Mouse (Mus musculus) gastrocnemius, adult 18-20 months (tissue): ENCODE results near the gene Zfp366. TPM values are rescaled to one million over a fixed set of nuclear protein-coding genes. Genes with fewer than 3 reads are reported as not detected.

Source experiments
- DNase-seq: peaks from one replicate; pipeline ENCODE4 v3.0.0; 2021; ENCODE audit warnings: low spot score
- total RNA-seq, 2 experiments: library from RNA; stranded (reverse); gene quantifications; 2 replicates each; pipeline ENCODE4 v1.2.3; 2021

The Zfp366 gene
- total RNA-seq, 2 experiments from 2014 or later = 3.8 to 3.9 TPM

DNA sequence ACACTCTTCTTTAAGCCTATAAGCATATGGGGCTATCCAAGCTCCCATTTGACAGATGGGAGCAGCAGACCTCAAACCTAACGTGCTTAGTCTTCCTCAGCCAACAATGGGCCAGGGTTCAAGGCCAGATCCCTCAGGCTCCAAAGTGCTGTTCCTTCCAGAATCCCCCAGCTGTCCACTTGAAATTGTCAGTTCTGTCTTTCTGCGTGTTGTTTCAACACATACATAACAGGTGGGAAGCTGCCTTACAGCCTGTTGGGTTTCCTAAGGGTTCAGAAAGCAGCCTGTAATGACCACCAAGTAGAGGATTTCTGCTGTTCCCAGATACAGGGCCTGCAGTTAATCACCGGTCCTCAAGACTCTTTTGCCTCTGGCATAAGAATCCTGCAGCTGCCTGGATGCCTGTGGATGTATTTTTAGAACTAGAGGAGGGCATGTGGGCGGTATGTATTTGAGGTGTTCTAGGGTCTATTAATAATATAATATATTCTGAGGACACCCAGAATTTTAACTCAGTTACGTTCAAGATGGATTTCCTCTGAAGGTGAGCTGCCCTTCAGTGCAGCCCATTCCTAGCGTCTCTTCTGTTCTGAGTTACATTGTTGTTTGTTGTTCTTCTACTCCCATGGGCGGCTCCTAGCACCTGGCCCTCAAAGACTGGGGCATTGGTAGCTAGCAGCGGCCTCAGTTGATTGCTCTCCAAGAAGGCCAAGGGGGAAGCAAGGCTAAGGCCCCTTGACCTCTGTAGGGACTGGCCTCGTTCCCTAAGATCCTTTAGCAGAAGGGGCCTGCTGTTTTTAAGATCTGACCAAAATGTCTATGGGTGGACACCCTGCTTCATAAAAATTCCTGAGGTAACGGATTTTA is 41.0 kb downstream of the Zfp366 start:
- DNase-seq = no peak

DNA sequence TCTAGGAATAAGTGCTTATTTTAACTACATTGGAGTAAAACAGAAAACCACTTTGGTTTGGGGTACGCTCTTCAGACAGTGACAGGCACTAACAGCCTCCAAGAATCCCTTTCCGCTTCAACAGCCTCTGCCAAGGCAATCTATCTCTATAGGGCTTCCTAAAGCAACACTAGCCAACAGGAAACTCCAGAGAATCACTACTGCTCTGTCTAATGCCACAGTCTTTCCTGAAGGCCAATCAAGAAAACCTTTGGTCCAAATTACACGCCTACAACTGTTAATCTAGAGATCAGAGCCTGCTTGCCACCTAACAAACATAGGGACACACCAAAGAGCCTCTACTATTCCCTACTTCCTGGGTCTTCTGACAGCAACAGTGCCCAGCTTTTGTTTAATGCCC is 42.2 kb downstream of the Zfp366 start:
- no peak for DNase-seq

DNA sequence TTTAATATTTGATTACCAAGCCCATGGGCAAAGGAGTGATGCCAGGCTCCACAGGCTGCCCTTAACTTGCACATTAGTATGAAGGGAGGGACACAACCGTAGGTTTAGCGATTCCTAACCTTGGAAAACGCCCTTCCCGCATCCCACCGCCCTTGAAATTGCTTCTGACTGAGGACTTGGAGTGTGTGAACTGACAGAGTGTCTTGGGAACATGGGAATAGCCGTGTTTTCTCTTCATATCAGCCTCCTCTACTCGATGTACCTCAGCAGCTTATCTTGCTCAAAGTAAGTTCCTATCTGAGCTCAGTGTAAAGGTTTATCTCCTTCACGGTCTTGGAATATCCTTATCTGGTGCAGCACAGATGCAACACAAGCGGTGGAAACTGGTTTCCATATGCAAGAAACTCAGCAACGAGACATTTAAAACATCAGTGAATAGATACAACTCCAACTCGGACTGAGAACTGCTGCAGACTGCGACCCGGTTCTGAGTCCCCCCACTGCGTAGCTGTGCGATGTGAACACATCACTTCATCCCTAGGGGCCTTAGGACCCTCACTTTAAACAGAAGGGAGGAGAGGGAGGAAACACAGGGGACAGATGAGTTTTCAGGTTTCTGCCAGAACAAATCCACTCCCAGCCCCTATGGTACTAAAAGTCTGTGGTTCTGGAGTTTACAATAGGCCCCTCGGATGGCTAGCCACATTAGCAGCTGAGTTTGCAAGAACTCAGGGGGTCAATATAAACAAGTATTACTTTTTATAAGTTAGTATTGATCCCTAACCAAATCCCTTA is 43.0 kb downstream of the Zfp366 start:
- DNase-seq = no peak

DNA sequence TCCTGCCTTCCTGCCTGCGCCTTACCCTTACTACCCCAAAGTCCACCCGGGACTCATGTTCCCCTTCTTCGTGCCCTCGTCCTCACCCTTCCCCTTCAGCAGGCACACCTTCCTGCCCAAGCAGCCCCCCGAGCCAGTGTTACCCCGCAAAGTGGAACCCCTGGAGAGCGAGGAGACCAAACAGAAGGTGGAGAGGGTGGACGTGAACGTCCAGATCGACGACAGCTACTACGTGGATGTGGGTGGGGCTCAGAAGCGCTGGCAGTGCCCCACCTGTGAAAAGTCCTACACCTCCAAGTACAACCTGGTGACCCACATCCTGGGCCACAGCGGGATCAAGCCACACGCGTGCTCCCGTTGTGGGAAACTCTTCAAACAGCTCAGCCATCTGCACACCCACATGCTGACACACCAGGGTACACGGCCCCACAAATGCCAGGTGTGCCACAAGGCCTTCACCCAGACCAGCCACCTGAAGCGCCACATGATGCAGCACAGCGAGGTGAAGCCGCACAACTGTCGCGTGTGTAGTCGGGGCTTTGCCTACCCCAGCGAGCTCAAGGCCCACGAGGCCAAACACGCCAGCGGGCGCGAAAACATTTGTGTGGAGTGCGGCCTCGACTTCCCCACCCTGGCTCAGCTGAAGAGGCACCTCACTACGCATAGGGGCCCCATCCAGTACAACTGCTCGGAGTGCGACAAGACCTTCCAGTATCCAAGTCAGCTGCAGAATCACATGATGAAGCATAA is 44.4 kb downstream of the Zfp366 start:
- no peak for DNase-seq

DNA sequence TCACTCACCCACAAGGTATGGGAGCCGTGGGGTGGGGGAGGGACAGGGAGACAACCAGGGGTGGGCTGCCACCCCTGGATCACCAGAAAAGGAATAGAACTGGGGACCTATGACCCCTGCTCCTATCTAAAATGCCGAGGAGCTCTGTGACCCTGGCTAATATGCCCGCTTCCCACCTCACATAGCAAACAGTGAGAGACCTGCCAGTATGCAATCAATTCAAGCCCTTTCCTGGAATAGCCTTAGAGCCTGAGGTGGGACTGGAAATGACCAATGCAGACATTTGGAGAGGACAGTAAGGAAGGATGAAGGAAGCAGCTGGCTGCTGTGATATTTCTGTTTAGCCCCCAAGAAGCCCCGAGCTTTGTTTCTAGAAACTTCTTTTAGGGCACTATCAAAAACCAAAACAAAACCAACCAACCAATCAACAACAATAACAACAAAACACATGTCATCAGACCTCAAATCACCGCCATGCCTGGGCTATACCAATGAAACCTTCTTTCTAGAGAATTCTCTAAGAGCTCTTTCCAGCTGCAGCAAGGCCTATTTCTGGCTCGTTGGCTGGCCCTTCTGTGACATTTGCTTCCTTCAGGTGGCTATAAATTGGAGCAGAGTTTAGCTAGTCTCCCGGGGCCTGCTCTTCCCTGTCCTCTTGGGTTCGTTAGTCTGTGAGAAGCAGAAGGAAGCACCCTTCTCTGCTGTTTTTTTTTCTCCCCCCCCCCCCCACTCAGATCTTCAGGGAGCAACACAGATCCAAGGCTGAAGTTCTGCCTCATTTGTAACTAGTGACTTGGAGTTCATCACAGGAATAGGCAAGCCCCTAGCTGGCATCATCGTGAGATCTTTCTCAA is 45.2 kb downstream of the Zfp366 start:
- peak; percentile 43 for DNase-seq

DNA sequence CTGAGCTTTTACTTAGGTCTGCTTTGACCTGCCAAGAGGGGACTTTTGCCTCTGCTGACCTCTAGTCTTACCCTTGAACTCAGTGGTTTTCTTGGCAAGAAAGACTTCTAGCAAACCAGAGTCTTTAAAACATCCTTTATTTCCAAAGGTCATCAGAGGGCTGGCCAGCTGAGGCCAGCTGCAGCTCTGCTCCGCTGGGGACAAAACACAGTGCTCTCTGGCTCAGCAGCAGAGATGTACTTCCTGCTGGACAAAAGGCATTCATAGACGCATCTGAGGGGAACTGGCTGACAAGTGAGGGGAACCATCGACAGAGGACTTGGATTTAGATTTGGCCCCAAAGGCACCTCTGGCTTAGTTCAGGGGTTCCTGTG is 45.9 kb downstream of the Zfp366 start:
- peak; percentile 48 for DNase-seq

DNA sequence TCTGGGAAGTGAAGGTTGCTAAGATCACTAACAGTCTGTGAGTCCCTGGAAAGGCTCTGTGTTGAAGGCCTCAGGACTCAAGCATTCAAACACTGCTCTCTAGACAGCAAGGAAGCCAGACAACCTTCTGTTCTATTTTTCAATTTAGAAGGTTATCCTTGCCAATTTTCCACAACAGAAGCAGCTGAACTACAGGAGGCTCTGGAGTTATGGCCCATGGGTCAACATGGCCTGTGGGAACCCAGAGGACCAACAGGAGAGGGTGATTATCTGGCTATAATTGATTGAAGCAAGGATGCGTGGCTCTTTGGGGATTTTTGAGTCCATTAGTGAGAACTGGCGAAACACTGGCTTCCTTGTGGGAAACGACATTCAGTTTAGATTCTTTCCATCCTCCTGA is 48.7 kb downstream of the Zfp366 start:
- DNase-seq = no peak

DNA sequence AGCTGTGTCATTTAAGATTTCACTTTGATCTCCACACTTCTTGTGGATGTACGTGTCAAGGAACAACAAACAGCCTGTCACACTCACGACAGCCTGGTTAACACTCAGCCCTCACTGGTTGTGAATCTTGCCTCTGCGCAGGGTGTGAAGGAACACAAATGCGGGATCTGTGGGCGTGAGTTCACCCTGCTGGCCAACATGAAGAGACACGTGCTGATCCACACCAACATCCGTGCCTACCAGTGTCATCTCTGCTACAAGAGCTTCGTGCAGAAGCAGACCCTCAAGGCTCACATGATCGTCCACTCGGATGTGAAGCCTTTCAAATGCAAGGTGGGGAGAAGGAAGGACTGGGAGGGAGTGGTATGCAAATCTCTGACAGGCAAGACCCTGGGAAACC is 49.3 kb downstream of the Zfp366 start:
- no peak for DNase-seq

DNA sequence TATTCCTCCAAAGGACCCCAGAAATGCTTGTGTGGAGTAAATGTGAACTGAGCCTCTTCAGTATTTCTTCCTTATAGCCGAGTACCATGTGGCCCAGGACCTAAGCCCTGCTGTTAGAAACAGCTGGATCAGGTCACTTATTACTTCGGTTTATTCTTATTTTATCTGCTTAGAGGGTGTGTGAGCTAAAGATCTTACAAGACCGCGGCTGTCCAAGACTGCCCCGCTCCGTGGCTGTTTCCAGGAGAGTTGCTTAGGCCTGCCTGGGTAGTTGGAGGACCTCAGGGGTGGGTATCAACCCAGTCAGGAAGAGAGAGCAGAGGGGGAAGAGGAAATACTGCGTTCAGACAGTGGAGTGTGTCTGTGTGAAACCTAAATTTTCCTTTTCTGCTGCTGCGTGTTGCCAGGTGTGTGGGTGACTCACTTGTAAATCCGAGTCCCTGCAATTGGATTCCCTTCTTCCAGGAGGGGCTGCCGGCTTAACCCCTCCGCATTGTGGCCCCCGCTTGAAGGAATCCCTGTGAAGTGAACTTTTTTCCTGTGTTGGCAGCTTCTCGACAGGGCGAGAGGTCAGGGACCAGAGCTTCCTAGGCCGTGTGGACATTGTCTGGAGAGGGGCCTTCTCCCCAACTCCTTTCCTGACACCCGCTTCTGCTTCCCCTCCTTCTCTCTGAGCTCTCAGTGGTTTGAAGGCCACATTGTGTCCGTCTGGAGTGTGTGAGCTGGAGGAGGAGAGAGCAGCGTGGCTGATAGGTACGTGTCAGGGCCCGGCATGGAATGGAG is 51.0 kb downstream of the Zfp366 start:
- DNase-seq = no peak

DNA sequence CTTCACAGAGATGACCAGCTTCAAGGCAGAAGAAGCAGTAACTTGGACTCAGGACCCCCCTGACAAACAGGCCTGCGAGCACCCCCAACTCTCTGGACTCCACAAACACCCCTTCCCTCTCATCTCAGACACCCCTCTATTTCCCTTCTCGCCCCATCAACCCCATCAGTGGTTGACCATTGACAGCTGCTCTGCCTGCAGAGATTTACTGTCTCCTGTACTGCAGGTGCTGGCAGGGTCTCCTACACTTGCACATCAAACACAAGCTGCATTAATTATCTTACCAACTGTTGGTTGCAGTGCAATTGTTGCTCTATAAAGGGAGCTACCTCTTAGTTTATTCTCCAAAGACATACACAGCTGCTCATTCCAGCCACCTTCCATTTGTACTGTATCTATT is 51.6 kb downstream of the Zfp366 start:
- no peak for DNase-seq

DNA sequence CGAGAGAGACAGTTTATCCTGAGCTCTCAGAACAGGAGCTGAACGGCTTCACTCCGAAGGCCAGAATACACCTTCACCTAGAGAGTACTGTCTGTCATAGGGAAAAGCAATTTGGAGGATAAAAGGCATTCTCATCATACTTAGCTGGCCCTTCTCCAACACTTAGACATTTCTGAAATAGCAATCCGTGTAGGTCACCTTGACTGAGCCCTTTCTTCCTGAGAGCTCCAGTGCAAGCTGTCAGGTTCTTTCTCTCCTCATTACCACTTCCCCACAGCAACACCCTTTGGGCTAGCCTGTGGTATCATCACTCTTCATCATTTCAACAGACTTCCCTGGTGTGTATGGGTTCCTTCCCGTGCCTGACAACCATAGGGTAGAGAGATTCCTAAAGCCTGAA is 52.5 kb downstream of the Zfp366 start:
- DNase-seq = no peak

DNA sequence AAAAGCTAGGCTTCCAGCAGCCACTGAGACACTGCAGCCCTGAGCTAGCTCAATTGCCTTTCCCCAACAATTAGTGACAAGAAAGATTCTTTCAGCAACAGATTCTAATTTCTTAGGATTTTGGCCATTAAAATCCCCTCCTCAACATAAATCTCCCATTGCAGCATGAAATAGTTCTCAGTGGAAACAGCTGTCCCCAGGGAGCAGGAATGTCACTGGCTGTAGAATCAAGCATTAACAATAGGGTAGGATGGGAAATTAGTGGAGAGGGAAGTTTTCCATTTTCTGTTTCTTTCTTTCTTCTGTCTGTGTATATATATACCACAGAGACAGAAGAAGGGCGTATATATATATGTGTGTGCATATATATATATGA is 53.2 kb downstream of the Zfp366 start:
- DNase-seq = no peak

DNA sequence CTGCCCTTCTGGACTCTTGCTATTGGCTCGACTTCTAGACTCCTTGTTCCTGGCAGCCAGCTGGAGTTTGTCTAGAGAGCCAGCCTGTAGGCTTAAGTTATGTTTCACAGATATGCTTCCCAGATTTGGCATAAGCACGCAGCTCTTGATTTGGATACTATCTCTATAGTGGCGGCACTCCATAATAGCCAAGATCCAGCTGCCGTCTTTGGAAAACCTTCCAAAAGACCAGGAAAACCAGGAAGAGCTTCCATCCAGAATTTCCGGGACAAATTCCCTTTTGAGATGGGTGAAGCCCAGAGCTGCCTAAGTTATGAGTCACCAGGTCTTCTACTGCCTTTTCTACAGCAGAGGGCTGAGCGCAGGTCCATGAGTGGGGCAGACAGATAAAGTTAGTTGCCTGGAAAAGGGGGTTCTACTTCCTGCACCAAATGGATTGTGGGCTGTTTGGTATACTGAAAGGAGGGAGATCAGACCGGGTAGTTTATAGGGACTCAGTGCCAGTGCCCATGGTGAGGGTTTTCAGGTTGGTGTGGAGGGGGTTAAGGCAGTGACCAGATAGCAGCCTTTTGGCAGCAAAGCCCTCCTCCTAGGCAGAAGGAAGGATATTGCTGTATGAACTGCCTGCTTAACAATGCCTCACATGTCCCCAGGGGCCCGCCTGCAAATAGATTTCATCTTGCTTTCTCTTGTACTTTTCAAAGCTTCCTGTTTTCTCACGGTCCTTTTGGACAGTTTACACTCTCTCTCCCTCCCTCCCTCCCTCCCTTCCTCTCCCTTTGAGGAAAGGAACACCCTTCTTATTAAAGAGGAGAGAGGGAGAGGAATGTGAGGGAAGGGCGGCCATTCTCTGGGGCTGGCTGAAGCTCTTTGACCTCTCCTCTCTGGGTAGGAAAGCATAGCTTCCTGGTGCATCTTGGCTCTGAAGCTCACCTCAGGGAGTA is 53.9 kb downstream of the Zfp366 start:
- peak; percentile 73 for DNase-seq

DNA sequence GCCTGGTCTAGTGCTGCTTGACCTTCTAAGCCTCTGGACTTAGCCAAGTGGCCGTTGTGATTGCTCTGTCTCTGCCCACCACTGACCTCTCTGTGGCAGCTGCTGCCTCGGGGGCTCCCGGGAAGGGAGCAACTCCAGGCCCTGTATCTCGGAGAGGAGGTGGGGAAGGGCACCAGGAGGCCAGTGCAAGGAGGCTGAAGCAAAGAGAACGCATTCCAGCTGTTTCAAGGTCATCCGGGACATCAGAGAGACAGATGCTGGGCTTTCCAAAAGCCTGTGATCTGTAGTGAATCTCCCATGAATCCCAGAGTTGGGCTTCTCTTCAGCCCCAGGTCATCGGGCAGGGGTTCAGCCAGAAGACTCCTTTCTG is 54.5 kb downstream of the Zfp366 start:
- no peak for DNase-seq

DNA sequence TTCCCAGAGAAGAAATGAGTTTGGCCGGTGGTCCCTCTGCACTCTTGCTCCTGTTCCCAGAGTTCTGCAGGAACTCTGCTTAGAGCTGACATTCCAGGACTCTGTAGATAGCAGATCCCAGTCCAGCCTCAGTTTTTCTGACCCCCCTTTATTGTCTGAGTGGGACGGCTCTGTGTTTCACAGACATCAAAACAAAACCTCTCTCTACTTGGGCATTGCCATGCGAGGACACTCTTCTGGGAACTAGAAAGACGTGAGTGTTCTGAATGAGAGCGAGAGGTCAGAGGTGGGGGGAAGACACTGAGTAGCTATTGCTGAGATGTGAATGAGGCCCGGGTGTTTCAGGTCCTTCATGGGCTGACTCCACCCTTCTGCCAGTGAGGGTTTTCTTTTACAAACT is 55.1 kb downstream of the Zfp366 start:
- no peak for DNase-seq

DNA sequence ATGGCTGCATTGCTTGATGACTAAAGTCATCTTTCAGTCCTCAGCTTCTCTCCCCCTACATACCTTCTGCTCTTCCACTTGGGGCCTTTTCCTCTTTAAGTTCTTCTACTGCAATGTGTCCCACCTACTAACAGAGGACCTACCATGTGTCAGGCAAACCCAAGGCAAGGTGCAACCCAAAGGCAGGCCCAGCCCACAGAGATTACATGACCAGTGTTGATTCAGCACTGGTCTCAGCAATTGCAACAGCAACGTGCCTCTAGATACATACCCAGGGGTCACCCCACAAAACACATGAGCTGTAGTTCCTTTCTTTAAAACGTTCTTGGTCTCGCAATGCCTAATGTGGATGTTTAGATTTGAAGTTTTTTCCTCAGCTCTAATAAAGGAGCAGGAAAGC is 57.4 kb downstream of the Zfp366 start:
- no peak for DNase-seq

DNA sequence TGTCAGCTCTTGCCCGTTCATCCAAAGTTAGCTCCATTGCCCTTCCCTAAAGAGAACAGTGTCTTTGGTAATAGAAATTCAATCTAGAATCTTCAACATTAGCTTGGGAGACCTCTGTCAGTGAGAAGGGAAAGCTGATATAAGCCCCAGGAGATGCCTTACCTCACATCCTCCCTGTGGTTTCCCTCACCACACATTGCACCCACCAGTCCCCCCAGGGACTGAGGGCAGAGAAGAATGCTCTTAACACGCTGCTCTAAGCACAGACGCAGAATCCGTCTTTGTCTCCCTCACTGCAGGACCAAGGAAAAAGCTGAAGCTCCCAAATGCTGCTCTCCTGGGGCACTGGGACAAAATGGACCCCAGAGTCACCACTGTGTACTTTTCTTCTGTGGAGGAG is 58.3 kb downstream of the Zfp366 start:
- DNase-seq = no peak

DNA sequence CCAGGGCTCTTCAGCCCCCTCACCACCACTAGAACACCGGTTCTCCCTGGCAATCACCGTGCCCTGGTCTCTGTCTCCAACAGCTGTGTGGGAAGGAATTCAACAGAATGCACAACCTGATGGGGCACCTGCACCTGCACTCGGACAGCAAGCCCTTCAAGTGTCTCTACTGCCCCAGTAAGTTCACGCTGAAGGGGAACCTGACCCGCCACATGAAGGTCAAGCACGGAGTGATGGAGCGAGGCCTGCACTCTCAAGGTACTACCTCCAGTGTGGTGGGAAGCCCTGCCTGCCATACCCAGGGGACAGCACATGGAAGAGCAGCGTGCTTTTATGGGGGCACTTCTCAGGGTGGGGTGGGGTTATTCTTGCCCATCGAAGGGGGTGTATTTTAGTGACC is 59.2 kb downstream of the Zfp366 start:
- no peak for DNase-seq

DNA sequence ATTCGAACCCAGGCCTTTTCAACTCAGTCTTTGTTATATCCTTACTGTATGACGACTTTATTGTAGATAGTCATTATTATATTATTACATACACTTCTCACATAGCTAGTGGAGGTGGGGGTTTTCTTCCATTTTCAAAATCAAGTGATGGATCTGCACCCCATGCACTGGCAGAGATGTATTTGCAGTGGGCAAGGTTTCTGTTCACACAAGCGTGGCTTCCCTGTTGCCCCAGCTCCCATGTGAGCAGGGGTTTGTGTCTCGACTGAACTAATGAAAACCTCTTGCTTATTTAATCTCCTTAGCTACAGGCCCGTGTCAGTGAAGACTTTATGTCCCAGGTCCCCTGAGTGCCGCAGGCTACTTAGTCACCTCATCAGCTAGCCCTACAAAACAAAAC is 59.8 kb downstream of the Zfp366 start:
- no peak for DNase-seq
